Mouse (Mus musculus): ENCODE measurements around the gene Pip5k1c. TPM values are rescaled to one million over a fixed set of nuclear protein-coding genes. Genes with fewer than 3 reads are reported as not detected.

The Pip5k1c gene
- polyA plus RNA-seq, 1 experiment from 2014 or later: 58.5 TPM

GRCm38 (mm10) chr10:81285694-81286450 is 6.9 kb upstream of the Pip5k1c start:
- 2% methylated on average over 54 of the region's 54 CpGs for WGBS
- no peaks in the 10 kb centered on the region for H3K36me3 ChIP-seq
- H3K27me3 ChIP-seq: peaks cover 91% of the 10 kb centered on the region
- H3K27ac ChIP-seq: no peak overlapping the region
- no peaks in the 10 kb centered on the region for H3K9me3 ChIP-seq
- H3K4me3 ChIP-seq: peak overlapping the region; percentile 42
- peaks cover 24% of the 10 kb centered on the region for H3K4me1 ChIP-seq
- ATAC-seq (ENCODE audit: low FRiP score, low read depth): peak; percentile 42
- peak overlapping the region; percentile 74 for H3K4me2 ChIP-seq (replicated peaks)
- peak overlapping the region; percentile 53 for H3K9ac ChIP-seq

- H3K4me2 ChIP-seq (replicated peaks): no peak overlapping the region; the same call in 1 of the 2 replicates
- H3K36me3 ChIP-seq: no peaks in the 10 kb centered on the region
- peaks cover 30% of the 10 kb centered on the region for H3K4me1 ChIP-seq
- peaks cover 91% of the 10 kb centered on the region for H3K27me3 ChIP-seq
- no peak overlapping the region for H3K4me3 ChIP-seq
- no peaks in the 10 kb centered on the region for H3K9me3 ChIP-seq
- no peak overlapping the region for H3K27ac ChIP-seq
- H3K9ac ChIP-seq: no peak overlapping the region
- 34% methylated on average over 6 of the region's 6 CpGs for WGBS
- no peak for ATAC-seq (ENCODE audit: low FRiP score, low read depth)
Observed at GRCm38 (mm10) chr10:81286586-81286985, 6.2 kb upstream of the Pip5k1c start.

- no peaks in the 10 kb centered on the region for H3K9me3 ChIP-seq
- no peak overlapping the region for H3K27ac ChIP-seq
- no peak overlapping the region for H3K4me3 ChIP-seq
- no peak for ATAC-seq (ENCODE audit: low FRiP score, low read depth)
- no peak overlapping the region for H3K9ac ChIP-seq
- peaks cover 84% of the 10 kb centered on the region for H3K27me3 ChIP-seq
- peaks cover 30% of the 10 kb centered on the region for H3K4me1 ChIP-seq
- H3K4me2 ChIP-seq (replicated peaks): no peak overlapping the region
- WGBS: 56% methylated on average over 8 of the region's 8 CpGs
- H3K36me3 ChIP-seq: no peaks in the 10 kb centered on the region
Observed at GRCm38 (mm10) chr10:81287513-81288157, 5.1 kb upstream of the Pip5k1c start.

GRCm38 (mm10) chr10:81288601-81289000 is 4.2 kb upstream of the Pip5k1c start:
- H3K27me3 ChIP-seq: peaks cover 74% of the 10 kb centered on the region
- no peak for ATAC-seq (ENCODE audit: low FRiP score, low read depth)
- no peak overlapping the region for H3K9ac ChIP-seq
- H3K9me3 ChIP-seq: no peaks in the 10 kb centered on the region
- H3K4me2 ChIP-seq (replicated peaks): no peak overlapping the region
- no peak overlapping the region for H3K4me3 ChIP-seq
- H3K36me3 ChIP-seq: no peaks in the 10 kb centered on the region
- 24% methylated on average over 6 of the region's 6 CpGs for whole genome bisulfite sequencing
- no peak overlapping the region for H3K27ac ChIP-seq
- peaks cover 32% of the 10 kb centered on the region for H3K4me1 ChIP-seq

- H3K27ac ChIP-seq: no peak overlapping the region
- H3K36me3 ChIP-seq: no peaks in the 10 kb centered on the region
- H3K4me1 ChIP-seq: peaks cover 33% of the 10 kb centered on the region
- 3% methylated on average over 7 of the region's 7 CpGs for WGBS
- no peaks in the 10 kb centered on the region for H3K9me3 ChIP-seq
- H3K27me3 ChIP-seq: peaks cover 67% of the 10 kb centered on the region
- H3K4me3 ChIP-seq: no peak overlapping the region
- H3K4me2 ChIP-seq (replicated peaks): no peak overlapping the region
- no peak overlapping the region for H3K9ac ChIP-seq
- no peak for ATAC-seq (ENCODE audit: low FRiP score, low read depth)
Observed at GRCm38 (mm10) chr10:81289278-81289677, 3.5 kb upstream of the Pip5k1c start.

GRCm38 (mm10) chr10:81289811-81290210 is 3.0 kb upstream of the Pip5k1c start:
- peaks cover 38% of the 10 kb centered on the region for H3K4me1 ChIP-seq
- no peak for ATAC-seq (ENCODE audit: low FRiP score, low read depth)
- H3K27ac ChIP-seq: no peak overlapping the region
- H3K4me3 ChIP-seq: no peak overlapping the region
- no peaks in the 10 kb centered on the region for H3K9me3 ChIP-seq
- WGBS: 65% methylated on average over 14 of the region's 14 CpGs
- no peak overlapping the region for H3K4me2 ChIP-seq (replicated peaks)
- H3K27me3 ChIP-seq: peaks cover 62% of the 10 kb centered on the region
- no peaks in the 10 kb centered on the region for H3K36me3 ChIP-seq
- no peak overlapping the region for H3K9ac ChIP-seq

- Histone ChIP-seq H3K36me3 (no peaks in the 10 kb centered on the region), H3K9me3 (no peaks in the 10 kb centered on the region), H3K27me3 (peaks cover 53% of the 10 kb centered on the region), H3K9ac (peak overlapping the region; percentile 50), H3K27ac (no peak overlapping the region), H3K4me2 (replicated peaks) (peak overlapping the region; percentile 42), H3K4me3 (peak overlapping the region; percentile 7), H3K4me1 (peaks cover 42% of the 10 kb centered on the region)
- ATAC-seq (ENCODE audit: low FRiP score, low read depth): no peak
- WGBS: 15% methylated on average over 24 of the region's 24 CpGs
Observed at GRCm38 (mm10) chr10:81290698-81291460, 1.9 kb upstream of the Pip5k1c start.

- Histone ChIP-seq H3K9ac (peak within 1 kb of the TSS; percentile 50), H3K27ac (no peak within 1 kb of the TSS), H3K4me1 (peaks cover 42% of the 10 kb centered on the region), H3K27me3 (peaks cover 46% of the 10 kb centered on the region), H3K4me2 (replicated peaks) (peak within 1 kb of the TSS; percentile 91), H3K36me3 (no peaks in the 10 kb centered on the region), H3K9me3 (no peaks in the 10 kb centered on the region), H3K4me3 (peak within 1 kb of the TSS; percentile 79)
- WGBS: 75% methylated on average over 9 of the region's 9 CpGs
- no peak for ATAC-seq (ENCODE audit: low FRiP score, low read depth)
Observed at GRCm38 (mm10) chr10:81291511-81292104, 1.2 kb upstream of the Pip5k1c start, which contains the start of gene Tjp3. Gene Tjp3, minus strand, starts transcription at chr10:81291581.

- Histone ChIP-seq H3K27me3 (peaks cover 27% of the 10 kb centered on the region), H3K36me3 (no peaks in the 10 kb centered on the region), H3K4me1 (peaks cover 50% of the 10 kb centered on the region), H3K9me3 (no peaks in the 10 kb centered on the region), H3K9ac (peak overlapping the region; percentile 86), H3K27ac (peak overlapping the region; percentile 85), H3K4me3 (peak overlapping the region; percentile 79), H3K4me2 (replicated peaks) (peak overlapping the region; percentile 91)
- 3% methylated on average over 25 of the region's 25 CpGs for WGBS
- no peak for ATAC-seq (ENCODE audit: low FRiP score, low read depth)
Observed at GRCm38 (mm10) chr10:81293334-81294030, 719 bp downstream of the Pip5k1c start.

GRCm38 (mm10) chr10:81294442-81294841 is 1.7 kb downstream of the Pip5k1c start:
- H3K27ac ChIP-seq: no peak overlapping the region
- H3K36me3 ChIP-seq: no peaks in the 10 kb centered on the region
- peaks cover 49% of the 10 kb centered on the region for H3K4me1 ChIP-seq
- peak overlapping the region; percentile 79 for H3K4me3 ChIP-seq
- peak overlapping the region; percentile 86 for H3K9ac ChIP-seq
- ATAC-seq (ENCODE audit: low FRiP score, low read depth): no peak
- 33% methylated on average over 8 of the region's 8 CpGs for WGBS
- no peaks in the 10 kb centered on the region for H3K9me3 ChIP-seq
- H3K4me2 ChIP-seq (replicated peaks): peak overlapping the region; percentile 91
- H3K27me3 ChIP-seq: peaks cover 24% of the 10 kb centered on the region

GRCm38 (mm10) chr10:81295185-81295584 is 2.4 kb downstream of the Pip5k1c start:
- H3K27me3 ChIP-seq: peaks cover 17% of the 10 kb centered on the region
- H3K4me3 ChIP-seq: no peak overlapping the region
- WGBS: 81% methylated on average over 6 of the region's 6 CpGs
- no peaks in the 10 kb centered on the region for H3K9me3 ChIP-seq
- H3K4me1 ChIP-seq: peaks cover 44% of the 10 kb centered on the region
- H3K9ac ChIP-seq: peak overlapping the region; percentile 86; the same call in 1 of the 2 replicates
- H3K4me2 ChIP-seq (replicated peaks): peak overlapping the region; percentile 91
- no peak for ATAC-seq (ENCODE audit: low FRiP score, low read depth)
- H3K27ac ChIP-seq: no peak overlapping the region
- H3K36me3 ChIP-seq: no peaks in the 10 kb centered on the region

All from limb, embryonic 13.5 days (tissue).